Mouse (Mus musculus) urinary bladder, adult 18-20 months (tissue): ENCODE data around the gene Phldb1.
A peak's percentile ranks its signal among the peaks of the same experiment; 100 is the strongest.

ENCODE experiments used
- DNase-seq, 2 experiments: peaks; one replicate each; pipeline ENCODE4 v3.0.0; 2022; ENCODE audit warnings: low spot score in 2 of 2, mixed read lengths in 2 of 2

The Phldb1 gene

DNA sequence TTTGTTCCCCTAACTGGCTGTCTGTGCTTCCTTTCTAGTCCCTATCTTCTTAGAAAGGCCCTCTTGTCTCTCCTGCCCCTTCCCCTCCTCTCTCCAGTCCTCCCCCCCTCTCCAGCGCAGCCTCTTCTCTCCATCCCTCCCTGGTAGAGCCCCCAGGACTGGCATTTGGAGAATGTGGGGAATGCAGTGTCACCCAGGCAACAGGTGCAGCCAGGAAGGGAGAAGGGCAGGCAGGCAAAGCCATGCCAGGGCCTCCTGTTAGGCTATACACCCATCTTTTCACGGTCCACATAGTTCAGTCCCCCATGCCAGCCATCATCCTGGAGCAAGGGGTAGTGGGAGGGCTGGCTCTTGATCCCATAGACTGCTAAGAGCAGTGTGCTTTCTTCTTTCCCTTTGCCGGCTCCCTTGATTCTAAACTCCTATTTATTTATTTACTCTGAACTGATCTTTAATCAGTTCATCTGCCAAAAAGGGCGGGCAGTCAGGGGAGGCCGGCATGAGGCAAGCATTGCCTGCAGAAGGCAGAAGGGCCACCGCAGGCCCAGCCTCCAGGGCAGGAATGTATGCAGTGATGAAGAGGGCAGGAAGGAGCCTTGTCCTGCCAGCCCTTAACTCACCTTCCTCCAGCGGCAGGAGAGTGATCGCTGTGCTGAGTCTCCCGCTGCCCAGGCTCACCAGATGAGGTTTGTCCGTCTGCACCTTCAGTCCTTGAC is 8.4 kb downstream of the Phldb1 start:
- no peak for DNase-seq

DNA sequence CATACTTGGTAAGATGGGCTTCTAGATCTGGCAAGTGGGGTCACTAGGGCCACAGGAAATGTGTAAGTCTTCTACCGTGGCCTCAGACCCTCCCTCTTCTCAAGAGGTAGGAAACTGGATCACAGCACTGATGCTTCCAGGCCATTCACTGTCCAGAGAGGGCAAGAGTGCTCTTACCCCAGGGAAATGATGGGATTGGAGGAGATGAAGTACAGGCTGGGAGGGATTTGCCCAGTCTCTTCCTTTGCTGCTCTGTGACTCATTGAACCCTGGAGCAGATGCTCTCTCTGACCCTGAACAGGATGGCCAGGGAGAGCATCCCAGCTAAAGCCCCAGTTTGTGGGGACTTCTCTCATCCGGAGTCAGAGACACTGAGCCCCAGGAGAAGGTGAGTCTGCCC is 10.3 kb downstream of the Phldb1 start:
- DNase-seq, result no peak

DNA sequence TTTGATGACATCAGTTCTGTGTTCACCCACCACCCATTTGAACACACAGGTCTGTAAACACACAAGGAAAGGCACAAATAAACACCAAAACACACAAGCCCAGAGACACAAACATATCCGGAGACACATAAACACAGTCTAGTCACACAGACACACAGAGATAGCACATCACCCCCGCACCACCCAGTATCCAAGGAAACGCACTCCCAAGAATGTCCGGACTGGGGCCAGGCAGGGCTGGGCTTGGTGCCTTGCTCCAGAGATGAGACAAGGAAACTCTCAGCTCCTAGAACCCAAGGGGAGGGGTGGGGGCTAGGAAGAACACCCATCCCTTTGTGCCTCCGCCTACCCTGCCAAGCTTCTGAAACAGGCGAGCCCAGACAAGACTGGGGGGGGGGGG is 10.8 kb downstream of the Phldb1 start:
- peak in 1 of 2 experiments; percentile 71 for DNase-seq

DNA sequence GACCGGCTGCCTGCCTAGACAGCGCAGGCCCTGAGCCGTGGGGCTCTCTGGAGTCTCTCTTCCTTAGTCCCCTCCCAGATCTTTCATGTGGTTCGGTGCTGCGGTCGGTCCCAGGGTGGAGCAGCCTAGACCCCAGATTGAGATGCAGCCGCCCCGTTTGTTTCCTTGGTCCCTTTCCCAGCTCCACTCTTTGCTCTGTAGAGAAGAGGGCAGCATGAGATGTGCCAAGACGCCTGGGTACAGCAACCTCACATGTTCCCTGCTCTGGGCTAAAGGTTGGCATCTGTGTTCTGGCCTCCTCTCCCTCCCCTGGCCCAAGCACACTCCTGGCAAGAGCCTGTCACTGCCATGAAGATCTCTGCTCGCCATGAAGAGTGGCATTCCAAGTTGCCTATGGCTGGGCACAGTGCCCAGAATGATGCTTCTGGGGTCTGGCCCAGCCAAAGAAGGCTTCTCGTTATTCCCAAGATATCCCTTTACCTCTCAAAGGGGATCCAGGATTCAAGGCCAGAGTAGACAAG is 11.4 kb downstream of the Phldb1 start:
- DNase-seq, result no peak

DNA sequence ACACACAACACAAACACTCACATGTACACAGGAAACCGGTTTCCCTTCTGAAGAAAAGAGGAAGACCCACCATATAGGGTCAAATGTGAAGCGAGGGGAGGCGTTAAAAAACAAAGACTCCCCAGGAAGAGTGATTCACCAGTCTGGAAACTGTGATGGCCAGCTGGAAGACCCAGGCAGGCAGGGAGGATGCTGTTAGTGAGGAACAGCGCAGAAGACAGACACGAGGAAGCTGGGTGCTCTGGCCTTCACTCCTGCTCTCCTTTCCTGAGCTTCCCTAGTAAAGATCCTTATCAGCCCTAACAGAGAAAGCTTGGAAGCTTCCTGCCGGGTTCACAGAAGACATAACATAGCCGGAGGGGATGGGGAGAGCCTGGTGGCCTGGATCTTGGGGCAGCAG is 12.0 kb downstream of the Phldb1 start:
- no peak for DNase-seq

DNA sequence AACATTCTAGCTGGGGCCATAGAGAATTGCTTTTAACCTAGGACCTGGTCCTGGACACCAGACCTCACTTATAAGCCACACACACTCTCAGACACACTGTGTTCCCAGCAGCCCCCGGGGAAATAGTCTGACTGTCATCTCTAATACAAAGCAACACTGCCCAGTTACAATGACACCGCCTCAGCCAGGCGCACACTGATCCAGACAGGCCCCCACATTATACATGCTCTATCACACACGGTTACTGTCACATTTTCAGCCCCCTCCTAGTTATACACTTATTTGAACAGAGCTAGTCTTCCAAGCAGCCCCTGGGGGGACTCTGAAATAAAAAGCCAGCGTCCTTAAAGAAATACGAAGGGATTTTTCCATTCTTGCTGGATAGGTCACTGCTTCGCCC is 12.4 kb downstream of the Phldb1 start:
- DNase-seq, result no peak

DNA sequence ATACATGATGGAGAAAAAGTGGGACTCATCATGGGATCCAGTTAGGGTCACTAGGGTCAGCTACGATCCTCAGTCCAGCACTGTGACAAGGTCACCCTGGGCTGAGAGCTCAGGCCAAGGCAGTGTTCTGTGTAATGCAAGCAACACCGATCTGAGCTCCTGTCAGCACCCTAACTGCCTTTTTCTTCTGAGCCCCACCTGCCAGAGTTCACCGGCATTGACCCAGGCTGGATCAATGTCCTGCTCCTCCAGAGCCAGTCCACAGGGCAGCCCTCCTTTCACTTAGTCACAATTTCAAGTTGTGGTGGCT is 13.2 kb downstream of the Phldb1 start:
- no peak for DNase-seq

DNA sequence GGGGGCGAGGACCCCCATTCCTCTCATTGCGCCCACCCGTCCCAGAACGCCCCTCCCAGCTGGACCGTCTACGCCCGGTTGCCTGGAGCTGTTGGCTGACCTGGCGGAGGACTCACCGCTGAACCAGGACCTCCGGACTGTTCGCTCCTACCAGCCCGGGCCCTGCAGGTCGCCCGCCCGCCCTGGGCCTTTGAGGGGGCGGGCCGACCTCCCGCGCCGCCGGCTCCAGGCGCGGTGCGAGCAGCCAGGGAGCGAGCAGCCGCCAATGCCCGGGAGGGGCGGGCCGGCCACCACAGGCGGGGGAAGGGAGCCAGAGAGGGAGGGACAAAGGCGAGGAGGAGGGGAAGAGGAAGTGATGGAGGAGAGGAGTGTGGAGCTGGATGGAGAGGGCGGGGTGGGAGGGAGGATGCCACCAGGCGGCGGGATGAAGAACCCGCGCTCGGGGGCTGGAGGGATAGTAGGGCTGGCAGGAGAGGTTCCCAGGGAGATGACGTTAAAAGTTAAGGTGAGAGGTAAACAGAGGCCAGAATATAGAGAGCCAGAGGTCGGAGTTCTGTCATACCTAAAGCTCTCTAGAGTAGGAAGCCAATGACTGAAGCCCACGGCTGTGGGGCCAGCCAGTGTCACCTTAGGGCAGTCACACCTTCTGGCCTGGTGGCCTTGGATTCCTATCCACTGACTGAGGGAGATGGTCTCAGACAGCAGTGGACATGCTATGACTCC is 13.7 kb downstream of the Phldb1 start:
- DNase-seq, result peak; percentile 78 to 90

DNA sequence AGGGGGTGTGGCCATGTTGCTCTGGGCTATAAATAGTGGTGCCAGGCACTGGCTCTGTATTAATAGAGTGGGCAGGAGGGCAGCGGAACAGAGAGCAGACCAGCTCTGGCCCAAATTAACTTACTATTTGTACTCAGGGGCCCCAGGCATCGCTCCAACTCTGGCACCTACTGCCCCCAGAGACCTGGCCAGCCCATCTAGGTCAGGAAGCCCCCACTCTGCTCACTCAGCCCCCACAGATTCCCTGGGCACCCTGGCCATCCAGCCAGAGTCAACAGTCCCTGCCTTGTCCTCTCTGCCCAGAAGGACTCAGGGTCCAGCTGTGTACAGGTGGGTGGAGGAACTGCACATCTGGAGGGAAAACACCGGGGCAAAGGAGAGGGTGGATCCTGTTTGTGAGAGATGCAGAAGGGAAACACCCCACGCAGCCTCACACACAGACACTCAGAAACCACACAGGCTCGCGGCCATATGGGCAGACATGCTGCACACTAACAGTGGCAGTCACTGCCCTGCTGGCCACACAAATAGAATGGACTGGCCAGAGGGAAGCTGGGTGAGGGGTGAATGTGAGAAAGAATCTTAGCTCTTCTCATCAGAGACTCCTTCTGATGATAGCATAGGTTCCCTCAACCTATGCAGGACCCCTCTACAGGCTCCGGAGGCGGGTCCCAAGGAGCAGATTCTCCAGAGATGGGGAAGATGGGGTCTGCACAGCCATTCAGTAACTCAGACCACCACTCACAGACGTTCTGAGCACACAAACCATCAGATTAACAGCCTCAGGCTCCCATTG is 14.4 kb downstream of the Phldb1 start:
- DNase-seq, result no peak

DNA sequence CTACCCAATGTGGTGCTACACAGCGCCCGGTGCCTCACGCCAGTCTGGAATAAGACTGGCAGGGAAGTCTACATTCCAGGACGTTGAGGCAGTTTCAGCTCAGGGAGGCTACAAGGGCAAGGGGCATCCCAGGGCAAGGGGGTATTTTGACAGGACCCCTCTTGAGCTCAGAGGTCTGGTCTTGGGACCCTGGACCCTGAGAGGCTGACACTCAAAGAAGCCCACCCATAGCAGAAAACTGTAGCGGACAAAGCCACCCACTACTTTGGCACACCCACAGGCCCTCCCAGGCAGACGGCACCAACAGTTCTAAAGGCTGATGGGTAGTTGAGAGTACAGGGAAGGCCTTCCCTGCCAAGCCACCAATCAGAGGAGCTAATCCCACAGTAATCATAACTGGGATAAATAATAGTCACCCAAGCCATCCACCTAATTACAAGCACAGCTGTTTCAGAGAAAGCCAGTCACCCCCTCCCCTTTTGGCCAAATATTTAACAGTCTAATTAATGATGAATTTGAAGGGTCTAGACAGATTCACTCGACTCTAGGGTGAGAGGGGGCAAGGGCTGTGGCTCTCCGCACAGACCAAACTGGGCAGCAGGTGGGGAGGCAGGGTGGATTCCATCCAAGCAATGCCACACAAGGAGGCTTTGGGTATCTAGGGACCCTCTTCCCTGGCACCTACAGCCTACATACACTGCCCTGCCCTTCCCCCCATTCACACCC is 15.2 kb downstream of the Phldb1 start:
- DNase-seq, result no peak

DNA sequence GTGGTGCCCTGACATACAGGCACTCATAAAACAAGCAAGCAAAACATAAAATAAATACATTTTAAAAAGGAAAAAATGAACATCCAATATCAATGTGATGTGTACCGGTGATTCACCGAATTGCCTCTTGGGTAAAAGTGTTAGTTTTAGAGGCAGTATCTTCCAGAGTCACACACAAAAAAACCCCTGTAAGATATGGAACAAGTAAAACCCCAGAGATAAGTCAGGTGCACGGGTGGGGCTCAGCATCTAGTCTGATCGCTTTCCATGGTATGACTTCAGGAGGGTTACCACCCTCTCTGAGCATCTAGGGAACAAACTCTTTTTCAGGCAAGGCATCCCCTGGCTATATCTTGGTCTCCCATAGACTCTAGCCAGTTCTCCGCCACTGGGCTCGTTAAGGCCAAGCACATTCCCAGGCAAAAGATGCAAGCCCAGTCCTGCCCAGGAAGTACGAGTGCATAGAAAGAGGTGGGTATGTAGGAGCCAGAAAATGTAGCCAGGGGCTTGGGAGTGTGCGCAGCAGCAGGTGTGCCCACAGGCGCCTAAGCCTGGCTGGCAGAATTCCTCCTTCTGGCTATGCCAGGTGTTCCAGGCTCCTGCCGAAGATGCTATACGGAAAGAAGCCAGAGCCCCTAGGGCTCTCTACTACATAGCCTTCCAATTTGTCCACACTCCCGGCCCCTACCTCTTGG is 15.9 kb downstream of the Phldb1 start:
- no peak for DNase-seq

DNA sequence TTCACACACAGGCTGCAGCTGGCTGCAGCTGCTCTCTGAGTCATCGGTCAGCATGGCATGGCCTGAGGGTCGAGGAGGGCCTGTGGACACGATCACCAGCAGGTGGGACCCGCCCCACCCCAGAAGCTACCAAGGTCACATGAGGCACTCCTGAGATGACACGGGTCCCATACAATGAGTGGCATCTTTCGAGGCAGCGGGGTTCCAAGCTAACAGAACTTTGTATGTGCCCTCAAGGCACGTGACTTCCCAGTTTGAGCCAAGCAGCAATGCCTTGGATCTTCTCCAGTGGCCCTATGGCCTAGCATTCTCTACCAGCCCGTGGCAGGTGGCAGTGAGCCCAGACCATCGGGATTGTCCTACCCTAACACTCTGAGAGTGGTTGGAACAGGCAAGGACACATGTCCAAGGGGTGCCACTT is 17.2 kb downstream of the Phldb1 start:
- DNase-seq, result no peak

DNA sequence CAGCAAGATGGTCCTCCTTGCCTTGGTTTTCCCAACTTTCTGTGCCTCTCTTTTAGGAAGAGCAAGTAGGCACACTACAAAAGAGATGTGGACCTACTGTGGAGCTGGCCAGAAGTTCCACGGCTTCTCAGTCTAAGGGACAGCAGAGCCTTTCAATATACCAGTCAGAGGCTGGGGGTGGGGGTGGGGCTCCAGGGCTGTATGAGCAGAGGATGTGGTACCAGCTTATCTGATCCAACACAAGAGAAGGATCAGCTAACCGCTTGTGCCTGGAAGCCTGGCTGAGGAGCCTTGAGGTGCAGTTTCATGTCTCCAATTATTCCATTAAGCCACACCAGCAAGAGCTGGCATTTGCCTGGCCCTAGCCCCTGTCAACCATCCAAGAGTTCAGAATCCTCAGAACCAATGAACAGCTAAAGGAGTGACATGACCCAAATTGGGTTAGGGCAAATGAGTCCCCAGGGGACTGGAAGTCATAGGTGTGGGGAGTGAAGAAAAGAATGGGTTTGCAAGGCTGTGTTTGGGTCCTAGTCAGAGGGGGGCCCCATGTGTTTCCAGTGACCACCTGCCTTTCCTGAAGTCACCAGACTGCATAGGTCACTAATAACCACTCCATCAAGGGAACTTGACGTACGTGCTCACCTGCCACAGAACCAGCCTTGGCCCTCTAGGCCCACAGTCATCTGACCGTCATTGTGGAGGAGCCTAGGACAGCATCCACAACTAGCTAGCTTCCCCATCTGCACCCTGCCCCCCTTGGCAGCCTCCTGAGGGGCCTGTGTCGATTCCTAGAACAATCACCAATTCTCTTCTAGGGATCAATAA is 17.8 kb downstream of the Phldb1 start:
- DNase-seq, result no peak

DNA sequence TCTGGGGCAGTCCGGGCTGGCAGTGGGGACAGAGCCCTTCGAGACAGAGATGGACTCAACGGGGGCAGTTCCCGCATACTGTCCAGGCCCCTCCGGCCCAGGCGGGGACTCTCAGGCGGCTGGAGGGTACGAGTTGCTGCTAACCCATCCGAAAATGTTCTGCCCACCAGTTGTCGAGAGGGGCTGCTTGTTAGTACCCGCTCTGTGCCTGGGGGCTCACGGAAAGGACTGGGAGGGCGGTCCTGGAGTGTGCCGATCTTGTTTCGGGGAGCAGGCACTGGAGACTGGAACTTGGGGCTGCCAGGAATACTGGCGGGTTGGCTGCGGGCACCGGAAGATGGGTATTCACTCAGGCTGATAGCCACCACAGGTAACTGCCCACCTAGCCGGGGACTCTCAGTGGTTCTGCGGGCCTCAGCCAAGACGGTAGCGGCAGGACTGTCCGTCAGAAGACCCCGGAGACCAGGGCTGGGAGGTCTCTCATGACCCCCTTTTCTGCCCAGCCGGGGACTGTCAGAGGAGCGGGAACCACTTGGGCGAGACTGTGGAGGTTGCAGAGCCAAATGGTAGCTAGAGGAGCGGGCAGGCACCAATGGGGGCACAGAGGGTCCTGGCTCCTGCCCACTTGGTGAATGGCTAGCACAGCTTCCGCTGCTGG is 19.2 kb downstream of the Phldb1 start:
- DNase-seq, result no peak

DNA sequence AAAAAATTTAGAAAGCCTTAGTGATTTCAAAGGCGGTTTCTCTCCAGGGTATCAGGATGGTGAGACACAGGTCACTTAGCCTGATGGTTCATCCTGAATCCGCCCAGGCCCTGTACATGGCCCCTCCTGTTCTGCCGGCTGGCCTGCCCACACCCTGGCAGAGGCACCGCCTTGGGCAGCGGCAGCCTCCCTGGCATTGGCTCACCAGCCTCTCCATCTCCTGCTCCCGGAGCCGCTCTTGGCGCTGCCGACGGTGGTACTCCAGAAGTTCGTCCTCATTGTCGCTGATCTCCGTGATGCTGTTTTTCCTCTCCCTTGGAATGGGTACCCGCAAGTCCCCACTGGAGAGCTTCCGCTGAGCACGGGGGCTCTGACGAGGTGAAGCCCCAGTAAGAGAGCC is 19.9 kb downstream of the Phldb1 start:
- DNase-seq, result no peak

DNA sequence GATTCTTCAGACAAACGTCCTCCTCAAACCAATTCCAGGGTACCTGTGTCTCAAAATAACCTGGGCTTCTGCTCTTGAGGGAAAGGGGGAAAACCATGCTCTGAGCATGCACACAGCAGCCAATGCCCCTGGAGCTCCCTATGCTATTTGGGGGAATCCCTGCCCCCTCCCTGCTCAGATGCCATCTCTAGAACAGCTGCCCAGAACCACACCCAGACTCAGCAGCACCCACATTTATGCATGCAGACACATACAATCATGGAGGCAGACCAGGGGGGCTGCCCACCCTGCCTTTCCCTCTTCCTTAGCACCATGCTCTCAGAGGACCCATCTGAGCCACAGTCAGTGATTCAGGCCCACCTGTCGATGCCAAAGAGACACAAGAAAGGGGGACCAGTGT is 21.4 kb downstream of the Phldb1 start:
- no peak for DNase-seq

DNA sequence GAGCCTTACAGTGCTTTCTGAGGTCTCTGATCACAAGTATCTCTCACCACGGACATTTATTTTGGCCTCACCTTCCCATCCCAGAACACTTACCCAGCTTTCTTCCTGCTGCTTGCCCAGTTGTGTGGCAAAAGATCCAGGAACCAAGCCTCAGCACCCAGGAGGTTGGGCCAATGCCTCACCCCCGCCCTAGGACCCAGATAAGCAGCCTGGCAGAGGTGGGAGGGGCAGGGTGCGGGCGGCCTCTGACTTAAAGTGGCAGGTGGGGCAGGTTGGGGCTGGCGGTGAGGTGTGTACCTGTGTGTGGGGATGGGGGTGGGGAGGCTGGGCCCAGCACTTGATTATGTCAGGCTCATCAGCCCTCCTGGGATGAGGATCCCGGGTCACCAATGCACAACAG is 21.9 kb downstream of the Phldb1 start:
- DNase-seq, result peak in 1 of 2 experiments; percentile 85

DNA sequence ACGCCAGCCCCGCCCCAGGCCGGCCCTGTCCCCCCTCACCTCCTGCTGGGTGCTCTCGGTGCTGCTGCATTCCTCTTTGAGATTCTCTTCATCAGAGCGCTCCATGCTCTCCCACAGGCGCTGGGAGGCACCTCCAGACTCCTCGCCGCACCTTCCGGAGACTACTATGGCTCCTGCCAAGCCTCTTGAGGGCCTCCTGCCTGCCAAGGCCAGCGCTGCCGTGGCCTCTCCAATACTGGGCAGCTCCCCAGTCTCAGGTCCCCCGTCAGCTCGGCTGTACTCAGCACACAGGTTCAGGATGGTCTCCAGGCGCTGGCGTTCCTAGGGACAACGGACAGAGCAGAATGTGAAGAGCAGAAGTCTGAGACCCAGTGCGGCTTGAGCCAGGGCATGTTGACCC is 23.4 kb downstream of the Phldb1 start:
- no peak for DNase-seq

DNA sequence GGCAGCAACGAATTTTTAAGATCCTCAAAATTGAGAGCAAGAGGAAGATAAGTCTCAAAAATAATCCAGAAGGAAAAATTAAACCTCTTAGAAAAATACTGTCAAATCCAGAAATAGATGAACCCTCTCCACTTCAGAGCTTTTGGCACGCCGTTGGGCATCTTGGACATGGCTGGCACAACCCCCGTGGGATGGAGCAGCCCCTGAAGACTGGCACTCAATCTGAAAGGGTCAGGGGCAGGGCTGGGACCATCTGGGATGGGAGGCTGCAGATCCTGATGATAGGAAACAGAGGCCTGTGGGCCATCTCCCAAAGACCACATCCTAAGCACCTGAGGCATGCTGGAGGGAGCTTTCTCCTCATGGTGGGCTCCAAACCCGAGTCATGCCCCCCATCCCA is 24.8 kb downstream of the Phldb1 start:
- DNase-seq, result no peak

DNA sequence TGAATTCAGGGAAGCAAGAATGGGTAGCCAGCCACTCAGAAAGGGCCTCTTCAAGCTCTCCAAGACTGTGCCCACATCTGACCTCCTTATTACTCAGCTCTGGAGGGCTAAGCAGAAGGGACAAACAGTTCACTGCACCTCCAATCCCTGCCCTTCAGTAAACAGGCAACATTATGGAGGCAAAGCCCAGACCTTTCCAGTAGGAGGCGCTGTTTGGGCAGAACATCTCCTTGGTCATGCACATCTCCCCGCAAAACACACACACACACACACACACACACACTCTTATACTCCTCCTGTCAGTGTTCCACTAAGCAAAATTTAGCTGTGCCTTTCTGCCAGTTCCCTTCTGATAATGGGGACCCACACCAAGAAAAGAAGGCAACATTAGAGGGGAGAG is 25.4 kb downstream of the Phldb1 start:
- no peak for DNase-seq
